Mouse (Mus musculus) mouse trophoblast stem cell (cell line): ENCODE data around the gene Pakap.

Experiments
- in situ Hi-C, 2 experiments: fragments of 300-500 bp; cut with MseI, MboI; formaldehyde crosslinking; loops; 2 replicates in 1 of 2; 3 replicates in 1 of 2; pipeline ENCODE4 v1.15.1; 2025

The Pakap gene

GRCm38 (mm10) chr4:57797548-57798285 lies 229.7 kb downstream of the Pakap start:
- in situ Hi-C loops, result no loop called here

GRCm38 (mm10) chr4:57798286-57799018 lies 230.5 kb downstream of the Pakap start:
- in situ Hi-C loops, result no loop called here

GRCm38 (mm10) chr4:57799297-57799696 lies 231.3 kb downstream of the Pakap start:
- in situ Hi-C loops, result no loop called here

GRCm38 (mm10) chr4:57801239-57801638 lies 233.3 kb downstream of the Pakap start:
- in situ Hi-C loops, result no loop called here

GRCm38 (mm10) chr4:57801986-57802385 lies 234.0 kb downstream of the Pakap start:
- in situ Hi-C loops, result no loop called here

GRCm38 (mm10) chr4:57802411-57802810 lies 234.4 kb downstream of the Pakap start:
- in situ Hi-C loops, result no loop called here

GRCm38 (mm10) chr4:57804902-57805301 lies 236.9 kb downstream of the Pakap start:
- in situ Hi-C loops, result no loop called here

GRCm38 (mm10) chr4:57809449-57809848 lies 241.5 kb downstream of the Pakap start:
- in situ Hi-C loops, result no loop called here

- in situ Hi-C loops, result no loop called here
Observed at GRCm38 (mm10) chr4:57812075-57812474, 244.1 kb downstream of the Pakap start.

GRCm38 (mm10) chr4:57812916-57813575 lies 245.1 kb downstream of the Pakap start:
- in situ Hi-C loops, result no loop called here

GRCm38 (mm10) chr4:57813576-57813945 lies 245.6 kb downstream of the Pakap start:
- in situ Hi-C loops, result no loop called here

- in situ Hi-C loops, result no loop called here
Observed at GRCm38 (mm10) chr4:57815355-57815754, 247.4 kb downstream of the Pakap start.

- in situ Hi-C loops, result no loop called here
Observed at GRCm38 (mm10) chr4:57816146-57816545, 248.2 kb downstream of the Pakap start.

- in situ Hi-C loops, result no loop called here
Observed at GRCm38 (mm10) chr4:57820839-57821374, 252.9 kb downstream of the Pakap start.

GRCm38 (mm10) chr4:57821556-57822356 lies 253.8 kb downstream of the Pakap start:
- in situ Hi-C loops, result no loop called here

- in situ Hi-C loops, result no loop called here
Observed at GRCm38 (mm10) chr4:57822641-57823040, 254.7 kb downstream of the Pakap start.

GRCm38 (mm10) chr4:57824626-57825240 lies 256.8 kb downstream of the Pakap start:
- in situ Hi-C loops, result no loop called here

- in situ Hi-C loops, result no loop called here
Observed at GRCm38 (mm10) chr4:57826272-57826671, 258.3 kb downstream of the Pakap start.

- in situ Hi-C loops, result no loop called here
Observed at GRCm38 (mm10) chr4:57829131-57829530, 261.2 kb downstream of the Pakap start.

GRCm38 (mm10) chr4:57829740-57830139 lies 261.8 kb downstream of the Pakap start:
- in situ Hi-C loops, result no loop called here

GRCm38 (mm10) chr4:57832318-57832717 lies 264.3 kb downstream of the Pakap start:
- in situ Hi-C loops, result no loop called here
